Mouse (Mus musculus) liver, postnatal 0 days (tissue): Measurements from ENCODE around the gene Bricd5. TPM values are rescaled to one million over a fixed set of nuclear protein-coding genes. Genes with fewer than 3 reads are reported as not detected.
A peak's percentile ranks its signal among the peaks of the same experiment; 100 is the strongest.

Source experiments
- ATAC-seq: fragments of 200-750 bp; cut with Nextera tagmentation; 2 replicates; pipeline ENCODE4 v1.8.0; 2017; ENCODE audit warnings: mild to moderate bottlenecking, moderate library complexity
- DNase-seq: peaks from one replicate; pipeline ENCODE4 v3.0.0-alpha.2; 2016
- H3K27ac ChIP-seq: fragments of 300-500 bp; sonication (generic); 2 replicates; pipeline ENCODE4 v1.5.1; 2014; ENCODE audit warnings: antibody characterized with exemption, moderate library complexity, mild to moderate bottlenecking, low read depth
- H3K27me3 ChIP-seq: fragments of 300-500 bp; sonication (generic); 2 replicates; pipeline ENCODE4 v1.6.1; 2014; ENCODE audit warnings: low read length, control low read depth, mixed read lengths; ENCODE audit not compliant: insufficient read depth
- H3K36me3 ChIP-seq: fragments of 300-500 bp; sonication (generic); replicated peaks from 2 replicates; pipeline ENCODE4 v1.6.1; 2014; ENCODE audit warnings: mild to moderate bottlenecking, control low read depth, low read length, moderate library complexity, mixed read lengths; ENCODE audit not compliant: insufficient read depth
- H3K4me1 ChIP-seq: fragments of 300-500 bp; sonication (generic); 2 replicates; pipeline ENCODE4 v1.6.1; 2014; ENCODE audit warnings: antibody characterized with exemption, mild to moderate bottlenecking, control low read depth; ENCODE audit not compliant: insufficient read depth
- H3K4me2 ChIP-seq: fragments of 300-500 bp; sonication (generic); 2 replicates; pipeline ENCODE4 v1.6.1; 2014; ENCODE audit warnings: low read depth, mild to moderate bottlenecking, low read length, moderate library complexity, mixed read lengths
- H3K4me3 ChIP-seq: fragments of 300-500 bp; sonication (generic); 2 replicates; pipeline ENCODE4 v1.5.1; 2014; ENCODE audit warnings: low read depth, low read length
- H3K9ac ChIP-seq: fragments of 300-500 bp; sonication (generic); replicated peaks from 2 replicates; pipeline ENCODE4 v1.6.1; 2014; ENCODE audit warnings: mild to moderate bottlenecking, moderate library complexity
- H3K9me3 ChIP-seq: fragments of 300-500 bp; sonication (generic); 2 replicates; pipeline ENCODE4 v1.6.1; 2016; ENCODE audit warnings: mild to moderate bottlenecking, control low read depth, low read length, mixed read lengths
- CTCF ChIP-seq: sonication (generic); IDR thresholded peaks from 2 replicates; pipeline ENCODE4 v1.5.1; 2016; ENCODE audit warnings: antibody characterized with exemption, low read depth
- EP300 ChIP-seq: IDR thresholded peaks from 2 replicates; pipeline ENCODE4 v1.6.1; 2016; ENCODE audit warnings: antibody characterized with exemption, low read depth, mild to moderate bottlenecking
- WGBS: fragments of 180-500 bp; shearing (Covaris S2); extraction: QIAGEN DNeasy Blood & Tissue Kit; methylation state at CpG from one replicate; pipeline ENCODE4 v1.1.7; 2014; ENCODE audit not compliant: insufficient replicate concordance; 5-methylcytosine and 5-hydroxymethylcytosine counted together
- polyA plus RNA-seq: library from polyadenylated mRNA; unstranded; fragments of >200 nt; fragmentation: Nextera tagmentation; extraction: Ambion mirVana; gene quantifications from 2 replicates; pipeline ENCODE4 v1.2.1, GENCODE M21; 2015

Gene Bricd5
- polyA plus RNA-seq, 1 experiment from 2014 or later = not detected

GRCm38 (mm10) chr17:24502208-24502607 is 28.5 kb downstream of the Bricd5 start:
- H3K4me3 ChIP-seq = no peak overlapping the region
- H3K27me3 ChIP-seq = no peaks in the 10 kb centered on the region
- H3K36me3 ChIP-seq = no peaks in the 10 kb centered on the region
- 0 out of 2 replicates have a peak, but pooled peaks cover 1% of the 10 kb centered on the region for H3K4me1 ChIP-seq
- no peak for TF ChIP-seq EP300
- TF ChIP-seq CTCF = peak; percentile 40
- no peak overlapping the region for H3K4me2 ChIP-seq
- 38% methylated on average over 11 of the region's 11 CpGs for WGBS
- no peak overlapping the region for H3K9ac ChIP-seq
- no peak for ATAC-seq
- H3K9me3 ChIP-seq = no peaks in the 10 kb centered on the region
- DNase-seq = no peak
- no peak overlapping the region for H3K27ac ChIP-seq

DNA sequence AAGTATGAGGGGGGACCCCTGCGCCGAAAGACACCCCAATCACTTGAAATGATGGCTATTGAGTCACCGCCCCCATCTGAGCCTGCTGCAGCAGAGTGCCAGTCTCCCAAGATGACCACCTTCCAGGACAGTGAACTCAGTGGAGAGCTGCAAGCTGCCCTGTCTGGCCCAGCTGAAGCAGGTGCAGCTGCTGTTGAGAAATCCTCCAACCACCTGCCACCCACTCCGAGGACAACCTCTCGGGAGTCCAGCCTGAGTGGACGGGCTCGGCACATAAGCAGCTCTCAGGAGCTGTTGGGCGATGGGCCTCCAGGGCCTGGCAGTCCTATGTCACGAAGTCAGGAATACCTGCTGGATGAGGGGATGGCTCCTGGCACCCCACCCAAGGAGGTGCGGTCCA is 30.4 kb downstream of the Bricd5 start:
- Histone ChIP-seq H3K4me3 (no peak overlapping the region), H3K27me3 (no peaks in the 10 kb centered on the region), H3K36me3 (peaks cover 9% of the 10 kb centered on the region), H3K27ac (no peak overlapping the region), H3K4me1 (0 out of 2 replicates have a peak, but pooled peaks cover 3% of the 10 kb centered on the region), H3K4me2 (no peak overlapping the region), H3K9me3 (no peaks in the 10 kb centered on the region), H3K9ac (no peak overlapping the region)
- DNase-seq = no peak
- 89% methylated on average over 10 of the region's 10 CpGs for WGBS
- no peak for TF ChIP-seq CTCF
- TF ChIP-seq EP300 = no peak
- no peak for ATAC-seq

DNA sequence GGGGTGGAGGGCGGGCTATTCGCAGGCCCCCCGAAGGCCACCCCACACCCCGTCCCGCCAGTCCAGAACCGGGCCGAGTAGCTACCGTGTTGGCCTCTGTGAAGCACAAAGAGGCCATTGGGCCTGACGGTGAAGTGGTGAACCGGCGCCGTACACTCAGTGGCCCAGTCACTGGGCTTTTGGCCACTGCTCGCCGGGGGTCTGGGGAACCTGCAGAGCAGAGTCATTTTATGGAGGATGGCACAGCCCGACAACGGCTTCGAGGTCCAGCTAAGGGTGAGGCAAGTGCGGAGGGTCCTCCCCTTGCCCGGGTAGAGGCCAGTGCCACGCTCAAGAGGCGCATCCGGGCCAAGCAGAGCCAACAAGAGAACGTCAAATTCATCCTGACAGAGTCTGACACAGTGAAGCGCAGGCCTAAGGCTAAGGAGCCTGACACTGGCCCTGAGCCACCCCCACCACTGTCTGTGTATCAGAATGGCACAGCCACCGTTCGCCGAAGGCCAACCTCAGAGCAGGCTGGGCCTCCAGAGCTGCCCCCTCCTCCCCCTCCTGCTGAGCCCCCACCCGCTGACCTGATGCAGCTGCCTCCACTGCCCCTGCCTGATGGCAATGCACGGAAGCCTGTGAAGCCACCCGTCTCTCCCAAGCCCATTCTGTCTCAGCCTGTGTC is 31.7 kb downstream of the Bricd5 start:
- TF ChIP-seq EP300 = no peak
- TF ChIP-seq CTCF = no peak
- Histone ChIP-seq H3K9me3 (no peaks in the 10 kb centered on the region), H3K4me2 (no peak overlapping the region), H3K4me3 (no peak overlapping the region), H3K9ac (no peak overlapping the region), H3K27me3 (no peaks in the 10 kb centered on the region), H3K27ac (no peak overlapping the region), H3K4me1 (0 out of 2 replicates have a peak, but pooled peaks cover 3% of the 10 kb centered on the region), H3K36me3 (peaks cover 22% of the 10 kb centered on the region)
- ATAC-seq (no peak), DNase-seq (no peak)
- WGBS = 89% methylated on average over 30 of the region's 30 CpGs

DNA sequence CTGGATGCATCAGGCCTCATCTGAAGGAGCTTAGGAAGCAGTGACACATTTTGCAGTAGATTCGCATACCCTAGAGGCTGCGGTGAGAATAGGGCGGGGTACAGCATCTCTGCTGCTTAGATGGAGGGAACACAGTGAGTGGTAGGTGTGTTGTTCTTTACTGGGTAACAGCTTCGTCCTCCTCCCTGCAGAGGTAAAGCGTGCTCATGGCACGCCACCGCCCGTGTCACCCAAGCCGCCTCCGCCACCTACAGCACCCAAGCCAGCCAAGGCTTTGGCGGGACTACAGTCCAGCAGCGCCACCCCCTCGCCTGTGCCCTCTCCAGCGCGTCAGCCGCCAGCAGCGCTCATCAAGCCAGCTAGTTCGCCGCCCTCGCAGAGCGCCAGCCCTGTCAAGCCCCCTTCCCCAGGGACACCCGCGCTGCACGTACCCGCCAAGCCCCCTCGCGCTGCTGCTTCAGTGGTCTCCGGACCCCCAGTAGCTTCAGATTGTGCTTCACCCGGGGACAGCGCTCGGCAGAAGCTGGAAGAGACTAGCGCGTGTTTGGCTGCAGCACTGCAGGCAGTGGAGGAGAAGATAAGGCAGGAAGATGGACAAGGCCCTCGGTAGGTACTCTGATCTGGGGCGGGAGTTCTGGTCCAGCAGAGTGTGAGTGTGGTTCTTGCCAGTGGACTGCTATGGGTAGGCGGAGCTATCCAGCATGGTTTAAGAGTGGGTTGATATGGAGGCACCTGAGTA is 32.8 kb downstream of the Bricd5 start:
- H3K4me2 ChIP-seq = peak overlapping the region; percentile 58
- TF ChIP-seq CTCF = no peak
- TF ChIP-seq EP300 = no peak
- peak; percentile 43; the same call in 1 of the 2 replicates for ATAC-seq
- no peaks in the 10 kb centered on the region for H3K27me3 ChIP-seq
- H3K9ac ChIP-seq = no peak overlapping the region
- H3K36me3 ChIP-seq = peaks cover 33% of the 10 kb centered on the region
- H3K27ac ChIP-seq = no peak overlapping the region
- no peak overlapping the region for H3K4me3 ChIP-seq
- 36% methylated on average over 29 of the region's 36 CpGs for WGBS
- no peaks in the 10 kb centered on the region for H3K9me3 ChIP-seq
- DNase-seq = no peak
- H3K4me1 ChIP-seq = 0 out of 2 replicates have a peak, but pooled peaks cover 3% of the 10 kb centered on the region

- H3K9ac ChIP-seq = no peak overlapping the region
- WGBS = 50% methylated on average over 19 of the region's 19 CpGs
- no peak overlapping the region for H3K27ac ChIP-seq
- no peaks in the 10 kb centered on the region for H3K27me3 ChIP-seq
- 0 out of 2 replicates have a peak, but pooled peaks cover 3% of the 10 kb centered on the region for H3K4me1 ChIP-seq
- no peaks in the 10 kb centered on the region for H3K9me3 ChIP-seq
- no peak for DNase-seq
- no peak overlapping the region for H3K4me3 ChIP-seq
- H3K36me3 ChIP-seq = peaks cover 39% of the 10 kb centered on the region
- peak overlapping the region; percentile 58 for H3K4me2 ChIP-seq
- peak; percentile 71 for ATAC-seq
- no peak for TF ChIP-seq CTCF
- no peak for TF ChIP-seq EP300
These were observed 33.5 kb downstream of the Bricd5 start for GRCm38 (mm10) chr17:24507129-24507664.

DNA sequence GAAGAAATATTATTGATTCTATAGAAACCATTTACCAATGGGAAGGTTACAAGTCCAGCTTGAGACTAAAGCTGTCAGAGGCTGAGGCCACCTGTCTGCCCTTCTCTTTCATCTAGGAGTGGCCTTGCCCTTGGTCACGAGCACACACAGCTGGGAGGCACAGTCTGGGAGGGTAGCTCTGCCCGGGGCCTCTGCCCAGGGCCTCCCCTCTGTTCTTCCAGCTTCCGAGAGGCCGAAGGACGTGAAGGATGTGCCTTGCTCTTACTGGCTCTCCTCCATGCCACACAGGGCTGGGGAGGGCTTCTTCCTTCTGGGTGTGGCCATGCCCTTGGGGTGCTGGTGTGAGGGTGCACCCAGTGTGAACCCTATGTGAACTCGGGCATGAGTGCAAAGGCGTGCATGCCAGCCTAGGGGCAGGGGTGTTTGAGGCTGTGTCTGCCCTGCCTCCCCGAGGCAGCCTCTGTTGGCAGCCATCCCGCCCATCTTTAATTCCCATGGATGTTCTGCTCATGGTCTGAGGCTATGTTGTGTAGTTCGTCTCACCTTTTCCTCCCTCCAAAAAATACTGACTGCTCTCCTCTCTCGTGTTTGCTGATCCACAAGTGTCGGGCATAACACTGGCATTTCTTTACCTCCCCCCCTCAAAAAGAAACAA is 34.2 kb downstream of the Bricd5 start:
- Histone ChIP-seq H3K4me1 (0 out of 2 replicates have a peak, but pooled peaks cover 3% of the 10 kb centered on the region), H3K9me3 (no peaks in the 10 kb centered on the region), H3K27ac (no peak overlapping the region), H3K27me3 (no peaks in the 10 kb centered on the region), H3K36me3 (peaks cover 43% of the 10 kb centered on the region), H3K4me2 (no peak overlapping the region), H3K9ac (no peak overlapping the region), H3K4me3 (no peak overlapping the region)
- ATAC-seq (no peak), DNase-seq (no peak)
- 78% methylated on average over 12 of the region's 12 CpGs for WGBS
- TF ChIP-seq EP300 (no peak), CTCF (no peak)
